Mouse (Mus musculus) embryo, embryonic 11 days (tissue): ENCODE data around the gene Actr1b.

Experiments
- DNase-seq: peaks from one replicate; pipeline ENCODE4 v3.0.0-alpha.2; 2015

Actr1b gene

DNA sequence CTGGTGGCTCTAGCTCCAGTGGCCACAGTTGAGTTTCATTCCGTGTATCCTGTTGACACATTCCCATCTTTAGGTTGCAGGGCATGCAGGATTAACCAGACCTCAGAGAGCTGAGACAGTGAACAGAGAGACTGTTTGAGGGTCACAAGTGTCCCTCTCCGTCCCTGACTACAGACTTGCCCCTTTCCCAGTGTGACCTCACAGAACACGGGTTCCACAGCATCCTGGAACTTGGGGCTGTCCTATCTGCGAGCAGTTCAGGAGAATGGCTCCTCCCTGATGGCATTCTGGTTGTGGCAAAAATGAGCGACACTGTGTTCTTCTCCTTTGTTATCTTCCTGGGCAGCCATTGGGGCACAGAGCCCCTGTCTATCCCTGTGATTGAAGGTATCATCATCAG lies at the start of gene Actr1b:
TSS of gene Actr1b (minus strand) at position 112 of the 400 bp plus-strand sequence.
- no peak for DNase-seq

DNA sequence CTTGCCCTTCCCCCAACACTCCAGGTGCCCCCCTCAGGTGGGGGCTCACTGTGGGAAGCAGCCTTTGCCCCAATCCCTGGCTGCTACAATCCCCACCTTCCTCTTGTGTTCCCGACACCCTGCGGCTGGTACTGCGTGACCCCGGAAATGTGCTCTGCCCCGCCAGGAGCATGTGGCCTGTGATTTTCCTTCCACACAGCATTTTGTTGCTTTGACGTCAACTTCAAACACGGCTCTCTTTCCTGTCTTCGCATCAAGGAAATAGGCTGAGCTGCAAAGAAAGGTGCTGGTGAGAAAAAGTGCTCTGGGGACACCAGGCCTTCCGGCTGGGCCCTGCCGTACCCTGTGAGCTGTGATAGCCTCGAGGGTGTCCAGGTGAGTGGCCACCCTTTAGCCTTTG lies 47.3 kb upstream of the Actr1b start, which contains the start of gene Zap70:
TSS of gene Zap70 (plus strand) at position 231 of the 400 bp plus-strand sequence.
- no peak for DNase-seq

DNA sequence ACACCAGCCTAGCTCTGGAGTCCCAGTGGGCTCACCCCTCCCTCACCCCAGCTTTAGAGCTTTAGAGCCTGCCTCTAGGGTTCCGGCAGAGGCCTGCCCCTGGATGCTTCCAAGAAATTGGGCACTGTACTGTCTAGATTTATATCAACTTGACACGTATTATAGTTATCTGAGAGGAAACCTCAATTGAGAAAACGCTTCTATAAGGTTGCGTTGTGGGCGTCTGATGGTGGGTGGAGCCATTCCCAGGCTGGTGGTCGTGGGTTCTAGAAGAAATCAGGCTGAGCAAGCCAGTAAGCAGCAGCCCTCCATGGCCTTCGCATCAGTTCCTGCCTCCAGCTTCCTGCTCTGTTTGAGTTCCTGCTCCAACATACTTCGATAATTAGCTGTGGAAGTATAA lies 46.8 kb upstream of the Actr1b start:
- no peak for DNase-seq

DNA sequence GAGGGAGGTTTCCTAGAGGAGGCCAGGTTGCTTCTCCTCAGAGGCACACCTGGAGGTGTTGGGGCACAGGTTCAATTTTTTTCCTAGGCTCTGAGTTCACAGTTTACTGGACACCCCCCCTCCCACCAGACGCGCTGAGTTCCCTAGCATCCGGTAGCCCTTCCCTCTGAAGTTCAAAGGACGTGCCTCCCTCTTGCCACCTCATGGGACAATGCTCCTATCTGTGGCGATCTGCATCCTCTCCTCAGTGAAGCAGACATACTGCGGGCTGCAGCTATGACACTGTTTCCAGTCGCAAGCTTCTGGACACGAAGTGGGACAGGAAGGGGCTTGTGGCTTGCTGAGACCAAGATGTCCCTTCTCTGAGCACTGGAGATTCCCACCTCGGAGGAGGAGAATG lies 46.2 kb upstream of the Actr1b start:
- DNase-seq: no peak

DNA sequence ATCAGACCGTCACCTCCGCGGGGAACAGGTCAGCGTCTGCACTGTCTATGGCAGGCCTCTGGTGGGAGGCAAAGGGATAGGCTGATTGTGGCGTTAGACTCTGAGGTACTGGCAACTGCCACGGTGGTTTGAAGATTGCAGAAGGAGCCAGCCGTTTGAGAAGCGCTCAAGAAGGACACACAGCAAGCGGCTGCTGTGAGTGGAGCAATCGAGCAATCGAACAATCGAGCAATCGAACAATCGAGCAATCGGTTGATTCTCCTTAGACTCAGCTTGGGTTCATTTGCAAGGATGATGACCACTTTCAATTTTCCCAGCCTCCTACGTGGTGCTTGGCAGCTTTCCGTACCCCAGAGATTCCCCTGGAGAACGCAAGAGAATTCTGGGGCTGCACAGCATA lies 44.9 kb upstream of the Actr1b start:
- no peak for DNase-seq

DNA sequence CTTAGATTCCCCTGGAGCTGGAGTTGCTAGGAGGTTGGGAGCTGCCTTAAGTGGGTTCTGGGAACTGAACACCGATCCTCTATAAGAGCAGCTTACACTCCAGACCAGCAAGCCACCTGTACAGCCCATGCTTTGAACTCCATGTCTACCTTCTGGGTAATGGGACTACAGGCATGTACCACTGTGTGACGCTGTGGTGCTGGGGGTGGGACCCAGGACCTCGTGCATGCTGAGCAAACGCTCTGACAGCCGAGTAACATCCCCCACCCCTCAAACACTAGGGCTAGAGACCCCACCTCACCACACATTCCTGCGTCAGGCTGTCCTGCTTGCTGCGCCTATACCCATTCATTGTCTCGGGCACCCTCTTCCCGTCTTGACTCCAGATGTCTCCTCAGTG lies 44.3 kb upstream of the Actr1b start:
- DNase-seq: no peak

DNA sequence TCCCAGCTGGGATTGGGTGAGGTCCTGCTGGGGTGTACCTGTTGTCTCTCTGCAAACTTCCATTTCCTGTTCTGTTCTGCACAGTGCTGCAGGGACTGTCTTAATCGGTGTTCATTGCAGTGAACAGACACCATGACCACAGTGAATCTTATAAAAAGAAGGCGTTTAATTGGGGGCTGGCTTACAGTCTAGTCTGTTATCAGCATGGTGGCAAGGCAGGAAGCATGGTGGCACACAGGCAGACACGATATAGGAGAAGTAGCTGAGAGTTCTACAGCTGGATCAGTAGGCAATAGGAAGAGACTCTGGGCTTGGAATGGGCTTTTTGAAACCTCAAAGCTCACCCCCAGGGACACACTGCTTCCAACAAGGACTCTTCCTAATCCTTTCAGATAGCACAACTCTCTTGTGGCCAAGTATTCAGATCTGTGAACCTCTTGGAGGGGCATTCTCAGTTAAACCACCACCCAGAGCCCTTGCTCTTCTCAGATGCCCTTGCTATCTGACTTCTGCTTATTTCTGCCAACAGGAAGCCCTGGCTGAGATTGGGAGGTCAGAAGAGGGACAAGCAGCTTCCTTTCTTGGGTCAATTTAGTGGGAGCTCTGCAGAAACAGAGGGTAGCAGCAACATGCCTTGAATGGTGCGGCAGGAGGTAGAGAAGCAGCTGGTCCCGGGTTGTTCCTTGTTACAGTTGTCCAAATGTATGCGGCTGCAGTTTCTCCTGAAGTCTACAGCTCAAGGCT lies 39.9 kb upstream of the Actr1b start:
- no peak for DNase-seq

DNA sequence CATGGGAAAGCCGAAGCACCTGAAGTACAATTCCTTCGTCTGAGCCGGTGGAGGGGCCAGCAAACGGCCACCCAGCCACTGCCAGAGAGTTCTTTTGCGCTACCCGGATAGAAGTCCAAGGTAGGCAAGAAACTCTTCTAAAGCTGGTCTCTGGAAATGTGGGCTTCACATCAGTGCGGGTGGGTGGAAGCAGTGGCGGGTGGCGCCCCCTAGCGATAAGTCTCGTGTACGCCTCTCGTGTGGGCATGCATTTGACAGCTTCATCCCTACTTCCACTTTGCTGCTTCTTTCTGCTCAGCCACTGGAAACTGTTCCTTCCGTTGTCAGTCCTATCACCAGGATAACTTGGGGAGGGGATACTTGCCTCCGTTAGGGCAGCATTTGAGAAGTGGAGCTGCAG lies 32.2 kb upstream of the Actr1b start:
- DNase-seq: peak; percentile 56

DNA sequence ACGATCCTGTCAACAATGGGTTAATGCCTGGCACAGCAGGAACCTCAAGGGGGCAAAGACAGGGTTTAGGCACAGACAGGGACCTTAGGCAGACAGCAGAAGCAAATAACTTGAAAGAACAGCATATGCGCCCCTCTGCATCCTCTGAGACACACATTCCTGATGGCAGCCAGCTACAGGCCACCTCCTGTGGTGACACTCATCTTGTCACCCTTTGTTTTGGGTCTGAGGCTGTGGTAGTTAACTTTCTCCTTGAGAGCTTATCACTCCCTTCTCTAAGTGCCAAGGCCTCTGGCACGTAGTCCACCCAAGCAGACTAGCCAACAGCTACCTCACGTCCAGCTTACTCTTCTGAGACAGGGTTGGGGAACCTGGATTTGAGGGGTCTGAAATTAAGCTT lies 31.4 kb upstream of the Actr1b start:
- no peak for DNase-seq

DNA sequence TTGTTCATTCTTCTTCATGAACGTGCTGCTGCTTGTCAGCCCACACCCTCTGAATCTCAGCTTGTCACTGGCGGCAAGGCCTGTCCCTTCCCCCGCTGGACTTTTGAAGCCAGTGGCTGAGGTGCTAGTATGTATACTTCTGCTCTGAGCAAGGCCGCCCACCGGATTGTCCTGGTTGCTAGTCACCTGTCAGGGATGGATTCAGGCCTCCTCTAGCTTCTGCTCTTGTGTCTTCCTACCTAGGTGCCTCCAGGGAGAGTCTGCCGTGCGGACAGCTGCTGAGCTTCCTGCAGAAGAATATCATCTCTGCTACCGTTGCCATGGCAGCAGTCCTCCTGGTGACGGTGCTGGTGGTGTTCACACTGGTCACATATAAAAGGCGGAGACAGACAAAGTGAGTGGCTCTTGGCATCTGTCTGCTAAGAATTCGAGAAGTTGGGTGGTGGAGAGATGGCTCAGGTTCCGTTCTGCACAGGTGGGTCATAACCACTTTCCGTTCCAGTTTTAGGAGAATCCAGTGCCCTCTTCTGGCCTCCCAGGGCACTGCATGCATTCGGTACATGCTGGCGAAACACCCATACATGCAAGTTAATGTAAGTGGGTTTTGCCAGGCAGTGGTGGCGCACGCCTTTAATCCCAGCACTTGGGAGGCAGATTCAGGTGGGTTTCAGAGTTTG lies 30.2 kb upstream of the Actr1b start:
- DNase-seq: peak; percentile 76

DNA sequence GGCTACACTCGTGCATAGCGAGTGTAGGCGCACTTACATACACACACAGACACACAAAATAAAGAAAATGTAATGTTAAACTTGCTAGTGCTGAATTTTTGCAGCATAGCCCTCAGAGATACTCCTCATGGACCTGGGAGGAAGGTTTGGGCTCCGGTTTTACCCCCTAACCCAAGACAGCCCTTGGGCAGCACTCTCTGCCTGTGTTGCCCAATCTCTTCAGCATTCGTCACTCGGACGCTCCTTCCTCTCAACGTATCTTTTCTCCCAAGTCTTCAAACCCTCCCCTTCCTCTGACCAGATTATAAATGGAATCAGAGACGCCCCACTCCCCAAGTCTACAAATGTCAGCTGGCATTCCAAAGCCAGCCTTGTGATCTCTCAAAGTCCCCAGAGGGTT lies 28.8 kb upstream of the Actr1b start:
- no peak for DNase-seq

DNA sequence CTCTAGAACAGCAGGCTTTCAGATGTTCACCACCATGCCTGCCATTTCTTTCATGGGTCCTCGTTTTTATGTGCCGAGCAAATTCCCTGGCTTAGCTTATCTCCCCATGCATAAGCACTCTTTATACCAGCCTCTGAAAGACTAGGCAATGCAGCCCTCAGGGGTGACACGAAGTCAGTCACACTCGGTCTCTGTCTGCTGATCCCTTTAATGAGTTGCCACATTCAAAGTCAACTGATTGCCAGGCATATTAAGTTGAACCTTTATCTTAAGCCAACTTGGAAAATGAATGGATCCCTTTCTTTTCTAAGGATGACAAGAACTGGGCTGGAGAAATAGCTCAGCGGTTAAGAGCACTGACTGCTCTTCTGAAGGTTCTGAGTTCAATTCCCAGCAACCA lies 25.0 kb upstream of the Actr1b start:
- no peak for DNase-seq

DNA sequence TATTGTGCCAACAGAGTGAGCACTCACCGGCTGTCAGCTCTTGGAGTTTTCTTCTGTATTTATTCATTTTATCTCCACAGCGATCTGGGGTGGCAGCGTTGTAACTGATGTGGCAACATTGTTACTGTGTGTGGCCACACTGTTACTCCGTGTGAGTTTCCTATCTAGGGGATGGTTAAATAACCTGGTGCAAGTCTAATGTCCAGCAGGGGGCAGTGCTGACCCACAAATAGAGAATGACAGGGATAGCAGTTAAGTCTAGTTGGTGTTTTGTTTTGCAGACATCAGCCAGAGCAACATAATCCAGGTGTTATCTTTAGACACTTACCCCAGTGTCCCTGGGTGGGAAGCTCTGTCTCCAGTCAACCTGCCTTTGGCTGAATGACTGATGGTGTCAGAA lies 23.1 kb upstream of the Actr1b start:
- DNase-seq: peak; percentile 89

DNA sequence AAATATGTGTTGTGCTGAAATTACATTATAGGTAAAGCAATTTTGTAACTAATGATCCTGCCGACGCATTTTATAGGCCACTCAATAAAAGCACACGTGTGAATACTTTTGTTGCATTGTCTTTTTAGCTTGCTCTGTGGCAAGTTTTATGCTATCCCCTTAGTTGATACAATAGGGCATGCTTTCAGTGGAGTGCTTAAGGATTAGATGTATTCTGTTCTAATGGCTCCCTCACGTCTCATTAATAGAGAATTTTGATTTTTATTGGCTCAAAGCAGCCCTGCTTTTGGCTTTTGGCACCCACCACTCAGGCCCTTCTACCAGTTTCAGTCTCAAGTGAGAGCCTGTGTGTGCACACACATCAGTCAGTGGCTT lies 9.8 kb upstream of the Actr1b start:
- no peak for DNase-seq

DNA sequence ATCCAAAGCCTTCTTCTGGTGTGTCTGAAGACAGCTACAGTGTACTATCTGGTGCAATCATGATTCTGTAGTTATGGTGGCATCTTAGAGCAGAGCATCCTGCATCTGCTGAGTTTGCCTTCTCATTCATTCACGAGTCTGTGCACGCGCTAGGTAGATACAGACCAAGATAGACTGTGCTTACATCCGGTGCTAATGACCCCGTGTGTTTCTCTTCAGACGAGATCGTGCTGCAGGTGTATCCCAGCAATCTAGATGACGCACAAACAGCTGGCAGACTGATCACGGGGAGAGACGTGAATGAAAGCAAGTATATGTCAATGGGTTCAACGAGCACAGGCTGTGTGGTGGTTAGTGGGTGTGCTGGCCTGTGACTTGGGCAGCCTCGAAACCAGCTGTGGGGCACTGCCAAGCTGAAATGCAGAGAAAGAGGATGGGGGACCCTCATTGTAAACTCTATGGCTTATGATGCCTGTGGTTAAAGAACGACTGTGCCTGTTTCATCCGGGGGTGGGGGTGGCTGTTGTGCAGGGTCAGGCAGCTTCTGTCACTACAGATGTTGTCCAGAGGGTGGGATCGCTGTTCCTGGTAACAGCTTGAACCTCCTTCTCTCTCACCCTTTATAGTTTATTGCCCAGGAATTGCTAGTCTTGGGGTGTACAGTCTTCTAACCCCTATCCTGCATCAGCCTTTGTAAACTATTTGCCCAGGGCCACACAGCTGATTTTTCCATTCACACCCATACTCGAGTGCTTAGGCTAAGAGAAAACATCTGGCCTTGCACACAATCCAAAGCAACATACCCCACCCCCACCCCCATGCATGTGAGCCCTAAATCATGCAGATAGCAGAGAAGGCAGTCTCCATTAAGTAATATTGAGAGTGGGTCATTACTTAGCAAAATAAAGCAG lies 9.2 kb upstream of the Actr1b start:
- peak; percentile 37 for DNase-seq

DNA sequence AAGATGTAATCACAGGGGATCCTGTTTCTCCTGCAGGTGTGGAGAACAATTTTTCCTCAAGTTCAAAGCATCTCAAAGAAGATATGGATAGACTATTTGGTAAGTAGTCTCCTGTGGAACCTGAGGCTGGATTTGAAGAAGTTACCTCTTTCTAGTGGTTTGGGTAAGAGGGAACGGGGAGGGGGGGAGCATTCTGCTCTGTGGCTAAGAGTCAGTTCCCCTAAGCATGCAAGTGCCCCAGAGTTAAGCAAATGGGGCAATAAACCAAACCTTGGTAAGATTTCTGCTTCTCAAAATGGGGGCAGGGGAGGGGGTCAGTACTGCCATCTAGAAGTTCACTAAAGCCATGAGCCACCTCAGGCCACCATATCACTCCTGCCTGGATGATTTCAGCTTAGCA lies 4.6 kb upstream of the Actr1b start:
- DNase-seq: no peak

DNA sequence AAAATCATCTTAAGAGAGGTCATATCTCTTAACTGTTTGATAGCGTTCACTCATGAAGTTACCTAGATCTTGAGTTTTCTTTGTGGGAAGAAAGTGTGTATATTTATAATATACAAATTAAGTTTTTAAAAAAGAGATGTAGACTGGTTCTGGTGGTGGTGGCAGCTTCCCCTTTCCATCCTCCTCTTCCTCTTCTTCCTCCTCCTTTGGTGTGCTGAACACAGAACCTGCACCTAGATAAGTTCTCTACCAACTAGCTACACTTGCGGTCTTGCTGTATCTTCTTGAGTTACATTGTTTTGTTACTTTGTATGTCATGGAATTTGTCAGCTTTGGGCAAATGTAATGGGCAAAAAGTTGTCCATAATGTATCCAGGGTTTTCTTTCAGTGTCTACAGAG lies 3.1 kb downstream of the Actr1b start:
- DNase-seq: no peak

DNA sequence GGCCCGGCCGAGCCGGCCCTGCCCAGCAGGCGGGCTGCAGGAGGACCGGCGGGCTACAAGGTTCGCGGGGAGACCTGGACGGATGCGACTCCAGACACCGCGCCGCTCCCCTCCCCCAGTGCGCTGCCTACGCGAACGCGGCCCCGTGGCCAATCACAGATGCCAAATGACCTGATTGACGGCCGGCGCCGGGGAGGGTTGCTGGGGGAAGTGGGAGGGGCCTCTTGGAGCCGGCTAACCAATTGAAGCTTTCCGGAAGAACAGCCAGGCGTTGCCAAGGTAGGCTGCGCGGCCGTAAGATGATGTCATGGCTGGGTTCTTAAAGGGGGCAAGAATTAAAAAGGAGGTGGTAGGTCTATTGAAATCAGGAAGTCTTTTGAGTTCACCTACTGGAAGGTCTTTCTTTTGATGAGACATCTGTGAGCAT lies 4.4 kb downstream of the Actr1b start, which contains the start of gene 4933424G06Rik:
TSS of gene 4933424G06Rik (plus strand) at position 296 of the 427 bp plus-strand sequence.
- peak; percentile 99 for DNase-seq

DNA sequence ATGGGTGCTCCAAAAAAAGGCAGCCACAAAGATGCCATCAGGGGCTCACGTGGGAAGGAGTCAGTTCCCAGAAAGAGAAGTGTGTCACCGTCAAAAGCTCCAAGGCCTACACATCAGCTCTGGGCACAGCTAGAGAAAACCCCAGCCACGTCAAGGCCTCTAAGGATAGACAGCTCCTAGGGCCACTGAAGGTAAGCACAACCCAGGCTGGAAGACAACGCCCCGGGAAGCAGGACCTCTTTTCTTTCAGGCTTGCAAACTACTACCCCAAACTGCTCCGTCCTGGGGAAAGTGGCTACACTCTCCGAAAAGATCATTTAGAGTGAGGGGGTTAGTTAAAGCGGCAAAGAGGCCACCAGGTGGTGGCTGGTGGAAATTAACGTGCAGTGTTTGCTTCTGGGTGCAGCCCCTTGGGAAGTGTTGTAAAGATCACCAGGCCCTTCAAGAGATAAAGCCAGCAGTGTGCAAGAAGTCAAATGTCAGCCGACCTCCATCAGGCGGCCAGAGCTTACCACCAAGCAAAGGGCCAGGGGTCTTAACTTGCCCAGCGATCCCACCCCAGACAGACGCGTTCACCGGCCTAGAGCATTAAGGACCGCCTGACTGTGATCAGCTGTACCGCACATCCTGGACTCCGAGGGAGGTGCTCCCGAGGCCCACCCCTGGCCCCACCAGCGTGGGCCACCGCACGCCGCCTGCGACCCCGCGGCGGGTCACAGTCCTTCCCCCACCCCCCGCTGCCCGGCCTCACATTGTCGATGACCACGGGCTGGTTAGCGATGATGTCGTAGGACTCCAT lies 5.0 kb downstream of the Actr1b start:
- peak; percentile 54 for DNase-seq

DNA sequence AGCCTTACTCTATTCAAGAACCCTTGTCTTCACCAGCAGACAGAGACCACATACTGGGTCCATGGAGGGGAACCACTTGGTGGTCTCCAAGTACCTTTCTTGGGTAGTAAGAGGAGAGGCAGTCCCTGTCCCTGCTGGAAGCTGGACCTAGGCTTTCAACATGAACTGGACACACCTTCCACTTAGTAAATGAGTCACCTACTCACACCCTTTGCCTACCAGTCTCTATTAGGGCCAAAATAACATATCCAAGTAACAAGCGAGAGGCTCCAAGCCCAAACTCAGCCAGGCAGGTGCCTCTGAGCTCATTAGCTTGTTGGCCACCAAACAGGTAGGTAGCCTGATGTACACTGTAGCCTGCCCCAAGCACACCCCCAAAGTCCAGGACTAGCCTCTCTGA lies 5.6 kb downstream of the Actr1b start:
- no peak for DNase-seq

DNA sequence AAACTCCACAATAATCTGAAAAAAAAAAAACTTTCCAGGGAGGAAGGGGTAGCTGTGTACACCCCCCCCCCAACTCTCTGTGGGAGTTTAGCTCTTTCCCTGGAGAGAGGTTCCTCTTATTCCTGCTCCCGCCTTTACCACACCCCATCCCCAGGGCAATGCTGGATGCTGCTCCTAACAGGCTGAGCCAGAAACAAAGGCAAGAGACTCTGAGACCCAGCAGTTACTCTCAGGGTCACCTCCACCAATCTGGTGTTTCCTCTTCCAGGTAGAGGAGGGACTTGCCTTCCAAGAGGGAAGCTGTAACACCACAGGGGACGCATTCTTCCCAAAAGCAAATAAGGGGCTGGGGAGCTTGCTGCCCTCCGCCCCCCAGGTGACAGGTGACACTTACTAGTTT lies 6.4 kb downstream of the Actr1b start:
- no peak for DNase-seq

DNA sequence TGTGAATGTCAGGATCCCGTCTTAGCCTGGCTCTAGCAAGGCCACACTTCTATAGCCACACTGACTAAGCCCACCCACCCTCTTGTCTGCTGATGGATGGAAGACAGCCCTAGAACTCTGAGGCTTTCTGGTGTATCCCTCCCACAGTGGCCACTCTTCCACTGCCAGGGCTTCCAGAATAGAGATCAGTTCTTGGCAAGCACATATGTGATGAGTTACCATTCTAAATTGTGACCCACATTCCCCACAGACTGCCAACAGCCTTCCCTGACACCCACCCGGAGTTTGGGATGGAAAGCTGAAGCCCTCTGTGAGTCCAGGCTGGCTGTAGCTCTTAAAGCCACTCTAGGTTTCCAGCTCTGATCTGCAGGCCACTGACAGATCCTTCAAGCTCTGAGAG lies 7.1 kb downstream of the Actr1b start:
- no peak for DNase-seq

DNA sequence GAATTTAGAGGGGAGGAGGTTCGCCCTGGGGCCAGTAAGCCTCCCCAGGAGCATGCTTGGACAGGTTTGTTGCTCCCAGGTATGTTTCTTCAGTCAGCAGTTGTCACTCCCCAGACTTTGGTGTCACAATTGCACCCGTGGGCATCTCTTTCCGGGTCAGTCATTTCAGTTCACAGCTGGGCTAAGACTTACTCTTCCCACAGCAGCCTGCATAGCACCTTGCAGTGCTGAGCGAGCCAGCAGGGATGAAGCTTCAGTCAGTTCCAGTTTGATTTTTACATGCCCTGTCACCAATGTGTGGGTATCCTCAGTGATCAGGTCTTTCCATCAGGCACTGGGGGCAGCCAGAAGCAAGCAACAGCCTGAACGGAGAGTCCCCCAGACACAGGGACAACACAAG lies 17.2 kb downstream of the Actr1b start:
- DNase-seq: no peak
